Mouse (Mus musculus) telencephalon, adult 2 months (tissue): ENCODE data around the gene Hivep3.

Experiments used
- DNase-seq: peaks from one replicate; pipeline ENCODE4 v3.0.0-alpha.2; 2011; ENCODE audit warnings: low read depth, low spot score

Gene Hivep3

GRCm38 (mm10) chr4:120009151-120009550, 275.6 kb downstream of the Hivep3 start:
- no peak for DNase-seq

DNA sequence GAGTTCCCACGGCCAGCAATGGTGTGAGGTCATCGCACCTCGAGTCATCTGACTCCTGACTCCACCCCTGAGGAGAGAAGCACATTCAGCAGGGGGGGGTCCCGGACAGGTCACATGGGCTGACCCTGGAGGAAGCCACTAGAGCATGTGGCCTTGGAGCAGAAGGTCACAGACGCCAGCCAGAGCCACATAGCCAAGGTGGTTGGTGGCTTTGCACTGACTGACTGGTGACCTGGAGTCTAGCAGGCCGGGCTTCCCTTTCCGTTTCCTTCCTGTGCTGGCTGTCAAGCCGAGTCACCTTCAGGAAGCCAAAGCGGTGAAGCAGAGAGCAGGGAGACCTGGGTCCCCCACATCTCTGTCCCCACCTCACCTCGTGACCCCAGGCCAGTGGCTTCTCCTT, 278.2 kb downstream of the Hivep3 start:
- no peak for DNase-seq

- DNase-seq, result no peak
Observed at GRCm38 (mm10) chr4:120012891-120013290, 279.3 kb downstream of the Hivep3 start.

GRCm38 (mm10) chr4:120018426-120018825, 284.8 kb downstream of the Hivep3 start:
- no peak for DNase-seq

- no peak for DNase-seq
Observed at GRCm38 (mm10) chr4:120022392-120022791, 288.8 kb downstream of the Hivep3 start.

GRCm38 (mm10) chr4:120023221-120023840, 289.7 kb downstream of the Hivep3 start:
- DNase-seq, result no peak

DNA sequence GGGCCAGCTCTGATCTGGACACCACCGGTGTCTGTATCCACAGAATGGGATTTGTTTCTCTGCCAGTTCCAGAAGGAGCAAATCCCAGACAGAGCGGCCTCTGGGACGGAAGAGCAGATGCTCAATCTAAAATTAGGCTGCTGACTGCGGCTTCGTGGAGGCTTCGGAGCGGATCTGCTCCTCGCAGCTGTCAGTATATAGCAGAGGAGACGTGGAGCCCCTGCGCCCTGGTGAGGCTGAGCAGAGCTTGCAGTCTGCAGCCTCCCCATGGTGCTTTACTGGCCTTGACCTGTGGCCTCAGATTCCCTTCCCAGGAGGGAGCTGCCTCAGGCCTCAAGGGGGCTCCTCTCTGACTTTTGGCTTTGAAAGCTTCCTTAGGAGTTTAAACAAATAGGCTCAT, 290.5 kb downstream of the Hivep3 start:
- DNase-seq, result peak; percentile 90

GRCm38 (mm10) chr4:120027671-120028070, 294.1 kb downstream of the Hivep3 start:
- DNase-seq, result no peak

- DNase-seq, result no peak
Observed at GRCm38 (mm10) chr4:120029937-120030336, 296.4 kb downstream of the Hivep3 start.

DNA sequence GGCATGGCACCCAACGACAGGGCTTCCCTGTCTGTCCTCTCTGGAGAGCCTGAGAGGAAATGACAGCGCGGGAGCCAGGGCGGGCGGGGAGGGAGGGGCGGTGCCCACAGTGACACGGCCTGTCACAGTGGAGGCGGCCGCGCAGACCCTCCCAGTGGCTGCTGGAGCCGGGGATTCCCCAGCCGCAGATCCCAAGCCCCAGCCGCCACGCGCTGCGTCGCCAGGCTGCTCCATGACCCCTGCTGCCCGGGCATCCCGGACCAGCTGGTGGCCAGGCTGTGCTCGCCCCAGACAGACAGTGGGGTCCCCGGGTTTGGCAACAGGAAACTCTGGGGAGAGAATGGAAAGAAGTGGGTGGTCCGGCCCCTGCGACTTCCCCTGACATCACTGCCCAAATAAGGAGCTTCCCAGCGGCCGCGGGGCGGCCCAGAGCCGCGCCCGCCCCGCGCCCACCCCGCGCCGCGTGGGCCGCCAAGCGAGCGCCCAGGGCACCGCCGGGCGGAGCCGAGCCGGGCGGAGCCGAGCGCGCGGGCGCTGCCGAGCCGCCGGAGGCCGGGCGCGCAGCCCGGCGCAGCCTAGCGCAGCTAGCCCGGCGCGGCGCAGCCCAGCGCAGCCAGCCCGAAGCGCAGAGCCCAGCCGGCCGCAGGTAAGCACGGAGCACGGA, 298.9 kb downstream of the Hivep3 start:
- DNase-seq, result no peak

DNA sequence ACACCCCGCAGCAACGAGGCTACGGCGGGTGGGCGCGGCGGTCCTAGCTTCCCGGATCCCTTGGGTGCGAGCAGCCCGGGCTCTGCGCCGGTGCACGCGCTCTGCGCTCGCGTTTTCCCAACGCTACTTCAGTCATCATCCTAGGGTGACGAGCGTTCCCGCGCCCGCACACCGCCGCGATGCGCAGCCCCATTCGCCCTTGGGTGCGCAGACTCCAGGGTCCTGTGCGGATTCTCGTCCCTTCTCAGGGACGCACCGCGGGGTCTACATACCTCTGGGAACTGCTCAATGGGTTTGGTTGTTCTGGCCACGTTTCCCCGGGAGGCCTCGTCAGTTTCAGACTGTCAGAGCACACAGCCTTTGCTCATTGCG, 299.4 kb downstream of the Hivep3 start:
- no peak for DNase-seq

DNA sequence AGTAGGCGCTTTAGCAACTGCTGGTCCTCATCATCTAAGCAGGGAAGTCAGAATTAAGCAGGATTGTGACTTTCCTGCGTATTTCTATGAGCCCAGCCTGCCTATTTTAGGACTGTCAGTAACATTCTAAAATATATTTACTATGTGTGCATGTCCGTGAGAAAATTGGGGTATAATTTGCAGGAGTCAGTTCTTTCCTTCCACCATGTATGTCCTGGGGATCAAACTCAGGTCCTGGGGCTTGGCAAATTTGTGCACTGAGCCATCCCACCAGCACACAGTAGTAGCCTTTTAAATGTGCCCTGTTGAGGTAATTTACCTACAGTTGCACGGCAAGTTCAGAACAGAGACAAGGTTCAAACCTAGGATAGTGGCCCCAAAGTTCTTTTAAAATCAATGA, 302.7 kb downstream of the Hivep3 start:
- DNase-seq, result no peak

GRCm38 (mm10) chr4:120037007-120037406, 303.4 kb downstream of the Hivep3 start:
- no peak for DNase-seq

DNA sequence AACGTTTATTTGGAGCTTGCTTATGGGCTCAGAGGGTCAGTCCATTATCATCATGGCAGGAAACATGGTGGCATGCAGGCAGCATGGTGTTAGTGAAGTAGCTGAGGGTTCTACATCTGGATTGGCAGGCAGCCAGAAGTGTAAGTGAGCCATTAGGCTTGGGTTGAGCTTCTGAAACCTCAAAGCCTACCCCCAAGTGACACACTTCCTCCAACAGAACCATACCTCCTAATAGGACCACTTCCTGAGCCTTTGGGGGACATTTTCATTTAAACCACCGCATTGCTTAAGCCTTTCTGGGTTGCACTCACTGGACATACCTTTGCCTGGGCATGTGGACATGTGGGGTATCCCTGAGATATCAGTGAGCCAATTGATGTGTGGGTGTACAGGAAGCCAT, 307.9 kb downstream of the Hivep3 start:
- no peak for DNase-seq

- no peak for DNase-seq
Observed at GRCm38 (mm10) chr4:120042480-120042879, 308.9 kb downstream of the Hivep3 start.

DNA sequence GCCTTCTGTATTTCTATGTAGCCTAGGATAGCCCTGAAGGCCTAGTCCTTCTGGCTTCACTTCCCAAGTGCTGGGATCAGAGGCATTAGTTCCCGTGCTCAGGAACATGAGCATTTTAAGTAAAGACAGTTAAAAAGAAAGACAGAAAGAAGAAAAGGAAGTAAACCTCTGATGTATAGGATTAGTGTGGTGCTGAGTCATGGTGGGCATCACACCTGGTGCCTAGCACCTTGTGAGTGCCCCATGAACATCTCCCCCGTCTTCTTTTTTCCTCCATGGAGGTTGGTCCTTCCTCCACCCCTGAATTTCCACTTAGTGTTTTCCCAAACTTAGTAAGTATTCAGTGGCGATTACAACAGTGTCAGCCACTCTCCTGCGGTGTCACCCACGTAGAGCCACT, 311.0 kb downstream of the Hivep3 start:
- no peak for DNase-seq

DNA sequence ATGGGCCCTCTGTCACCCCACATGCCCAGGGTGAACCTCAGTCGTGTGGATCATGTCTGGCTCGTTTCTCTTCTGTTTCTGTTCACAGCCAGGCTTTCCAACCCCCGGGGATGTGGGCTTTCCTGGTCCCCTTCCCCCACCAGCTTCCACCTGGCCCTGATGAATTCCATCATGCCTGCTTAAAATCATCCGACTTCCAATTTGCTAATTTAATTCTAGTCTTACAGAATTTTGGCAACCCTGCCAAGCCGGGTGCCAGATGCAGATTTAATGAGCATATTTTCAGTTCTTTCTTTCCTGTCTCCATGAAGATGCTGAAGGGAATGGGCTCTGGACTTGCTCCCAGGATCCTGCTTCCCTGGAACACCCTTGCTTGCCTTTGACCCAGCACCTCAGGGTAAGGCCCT, 311.6 kb downstream of the Hivep3 start:
- peak; percentile 86 for DNase-seq

DNA sequence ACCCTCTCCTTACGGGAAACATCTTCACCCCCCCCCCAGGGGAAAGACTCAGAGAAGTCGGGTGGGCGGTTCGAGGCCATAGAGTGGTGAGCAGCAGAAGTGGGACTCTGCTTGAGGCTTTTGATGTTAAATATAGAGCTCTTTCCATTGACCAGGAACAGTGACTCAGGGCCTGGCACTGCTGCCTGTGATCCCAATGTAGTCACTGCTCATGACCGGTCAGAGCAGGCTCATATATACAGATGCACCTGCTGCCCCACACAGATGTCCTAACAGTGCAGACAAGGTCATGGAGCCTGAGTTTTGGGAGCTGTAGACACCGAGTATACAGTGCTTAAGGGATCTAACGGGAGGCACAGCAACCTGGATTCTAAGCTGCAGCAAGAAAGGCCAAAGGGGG, 312.3 kb downstream of the Hivep3 start:
- no peak for DNase-seq

DNA sequence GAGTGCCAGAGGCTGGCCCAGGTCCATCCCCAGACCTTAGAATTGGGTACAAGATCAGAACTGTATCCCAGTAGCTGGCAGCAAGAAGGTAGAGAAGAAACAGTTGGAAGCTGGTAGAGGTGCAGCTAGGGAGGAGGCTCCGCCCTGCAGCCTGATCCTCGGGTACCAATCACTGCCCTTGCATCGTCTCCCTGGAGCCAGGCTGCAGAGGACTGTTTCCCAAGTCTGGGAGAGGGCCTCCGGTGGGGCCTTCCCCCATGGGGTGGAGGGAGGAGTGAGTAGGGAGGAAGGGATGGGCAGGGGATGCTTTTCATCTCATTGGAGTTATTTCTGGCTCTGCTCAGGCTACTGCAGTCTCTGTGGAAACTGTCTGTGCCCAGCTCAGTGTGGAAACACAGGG, 313.5 kb downstream of the Hivep3 start:
- no peak for DNase-seq

- no peak for DNase-seq
Observed at GRCm38 (mm10) chr4:120048274-120048673, 314.7 kb downstream of the Hivep3 start.

DNA sequence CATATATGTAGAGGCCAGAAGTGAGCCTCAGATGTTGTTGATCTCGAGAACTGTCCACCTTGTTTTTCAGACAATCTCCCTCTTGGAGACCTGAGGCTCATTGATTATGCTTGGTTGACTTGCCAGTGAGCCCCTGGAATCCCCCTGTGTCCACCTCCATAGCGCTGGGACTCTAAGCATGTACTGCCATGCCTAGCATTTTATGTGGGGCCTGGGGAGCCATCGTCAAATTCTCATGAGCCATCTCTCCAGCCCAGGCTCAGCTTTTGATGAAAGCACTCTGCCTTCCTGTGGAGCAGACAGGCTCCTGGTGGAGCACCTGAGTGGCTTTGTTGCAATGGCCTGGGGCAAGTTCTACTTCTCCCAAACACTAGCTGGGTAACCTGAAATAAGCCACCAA, 316.3 kb downstream of the Hivep3 start:
- DNase-seq, result no peak

GRCm38 (mm10) chr4:120052481-120052880, 318.9 kb downstream of the Hivep3 start:
- no peak for DNase-seq
